Mouse (Mus musculus) midbrain, embryonic 14.5 days (tissue): ENCODE measurements around the gene Zscan10. TPM values are rescaled to one million over a fixed set of nuclear protein-coding genes. Genes with fewer than 3 reads are reported as not detected.

ENCODE experiments used
- ATAC-seq: fragments of 200-750 bp; cut with Nextera tagmentation; 2 replicates; pipeline ENCODE4 v1.8.0; 2017; ENCODE audit warnings: moderate number of reproducible peaks, moderate library complexity; ENCODE audit not compliant: low FRiP score, low TSS enrichment
- DNase-seq: peaks from one replicate; pipeline ENCODE4 v3.0.0-alpha.2; 2015
- H3K27ac ChIP-seq: fragments of 300-500 bp; sonication (generic); replicated peaks from 2 replicates; pipeline ENCODE4 v1.5.1; 2014; ENCODE audit warnings: mild to moderate bottlenecking, low read depth, low read length, moderate library complexity
- H3K27me3 ChIP-seq: fragments of 300-500 bp; sonication (generic); 2 replicates; pipeline ENCODE4 v1.6.1; 2014; ENCODE audit warnings: low read length, control low read depth, mixed read lengths; ENCODE audit not compliant: control insufficient read depth, insufficient read depth
- H3K36me3 ChIP-seq: fragments of 300-500 bp; sonication (generic); 2 replicates; pipeline ENCODE4 v1.6.1; 2014; ENCODE audit warnings: low read length, control low read depth; ENCODE audit not compliant: control insufficient read depth, insufficient read depth
- H3K4me1 ChIP-seq: fragments of 300-500 bp; sonication (generic); 2 replicates; pipeline ENCODE4 v1.6.1; 2014; ENCODE audit warnings: mild to moderate bottlenecking, antibody characterized with exemption, low read length, control low read depth; ENCODE audit not compliant: control insufficient read depth, insufficient read depth
- H3K4me2 ChIP-seq: fragments of 300-500 bp; sonication (generic); 2 replicates; pipeline ENCODE4 v1.6.1; 2014; ENCODE audit warnings: mild to moderate bottlenecking, low read length, moderate library complexity
- H3K4me3 ChIP-seq: fragments of 300-500 bp; sonication (generic); replicated peaks from 2 replicates; pipeline ENCODE4 v1.5.1; 2014; ENCODE audit warnings: low read depth, low read length
- H3K9ac ChIP-seq: fragments of 300-500 bp; sonication (generic); replicated peaks from 2 replicates; pipeline ENCODE4 v1.6.1; 2014; ENCODE audit warnings: mild to moderate bottlenecking, low read length, moderate library complexity
- H3K9me3 ChIP-seq: fragments of 300-500 bp; sonication (generic); 2 replicates; pipeline ENCODE4 v1.6.1; 2016; ENCODE audit warnings: low read length, control low read depth, mixed read lengths; ENCODE audit not compliant: control insufficient read depth
- WGBS: fragments of 180-500 bp; shearing (Covaris S2); extraction: QIAGEN DNeasy Blood & Tissue Kit; methylation state at CpG from one replicate; pipeline ENCODE4 v1.1.7; 2014; 5-methylcytosine and 5-hydroxymethylcytosine counted together
- polyA plus RNA-seq: library from polyadenylated mRNA; unstranded; fragments of >200 nt; fragmentation: Nextera tagmentation; extraction: Ambion mirVana; gene quantifications from 2 replicates; pipeline ENCODE4 v1.2.1, GENCODE M21; 2014

Gene Zscan10
- not detected in 2 replicates for polyA plus RNA-seq

GRCm38 (mm10) chr17:23600641-23601622 is at the start of gene Zscan10:
Gene Zscan10 (plus strand): TSS chr17:23600856.
- no peaks in the 10 kb centered on the region for H3K36me3 ChIP-seq
- no peaks in the 10 kb centered on the region for H3K9me3 ChIP-seq
- peak within 1 kb of the TSS; percentile 63 for H3K4me2 ChIP-seq
- no peak for ATAC-seq
- H3K9ac ChIP-seq = no peak within 1 kb of the TSS
- H3K4me3 ChIP-seq = no peak within 1 kb of the TSS
- H3K4me1 ChIP-seq = no peaks in the 10 kb centered on the region
- no peak for DNase-seq
- H3K27me3 ChIP-seq = no peaks in the 10 kb centered on the region
- no peak within 1 kb of the TSS for H3K27ac ChIP-seq
- WGBS = 34% methylated on average over 15 of the region's 15 CpGs

DNA sequence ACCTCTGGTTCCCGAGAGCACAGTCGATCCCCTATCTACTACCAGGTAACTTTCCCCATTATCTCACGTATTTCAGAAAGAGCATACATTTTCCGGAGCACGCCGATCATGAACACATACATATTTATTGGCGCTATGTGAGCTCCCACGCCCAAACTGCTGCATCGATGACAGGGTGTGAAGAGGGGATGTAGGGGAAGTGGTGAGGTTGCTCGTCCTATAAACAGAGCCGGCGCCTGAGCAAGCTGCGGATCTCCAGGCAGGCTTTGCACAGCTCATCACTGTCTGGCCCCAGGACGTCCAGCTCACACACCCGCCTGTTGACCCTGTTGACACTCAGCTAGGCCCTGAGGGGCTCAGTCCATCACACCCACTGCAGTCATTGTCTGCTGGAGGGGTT is 49.8 kb upstream of the Zscan10 start:
- Histone ChIP-seq H3K27me3 (no peaks in the 10 kb centered on the region), H3K4me3 (peak overlapping the region; percentile 51), H3K4me1 (no peaks in the 10 kb centered on the region), H3K9ac (peak overlapping the region; percentile 59), H3K27ac (peak overlapping the region; percentile 60), H3K4me2 (peak overlapping the region; percentile 68), H3K36me3 (peaks cover 14% of the 10 kb centered on the region), H3K9me3 (no peaks in the 10 kb centered on the region)
- ATAC-seq (no peak), DNase-seq (peak; percentile 60)
- WGBS = under 1% methylated on average over 15 of the region's 15 CpGs

DNA sequence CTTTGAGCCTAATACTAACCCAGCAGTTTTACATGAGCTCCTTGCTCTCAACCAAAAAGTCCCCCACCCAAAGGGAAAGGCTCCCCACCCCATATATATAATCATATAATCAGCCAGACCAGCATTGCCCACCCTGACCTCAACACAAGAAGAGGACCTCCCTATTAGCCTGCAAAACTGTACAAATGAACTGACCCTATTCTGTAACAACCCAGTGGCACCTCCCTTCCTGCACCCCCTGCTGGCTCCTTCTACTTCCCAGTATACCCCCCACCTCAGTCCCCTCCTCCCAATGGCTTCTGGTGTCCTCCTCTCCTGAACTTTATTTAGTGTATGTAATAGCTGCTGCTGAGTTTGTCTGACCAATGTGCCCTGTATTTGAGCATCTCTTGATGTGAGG is 49.2 kb upstream of the Zscan10 start:
- DNase-seq (no peak), ATAC-seq (no peak)
- H3K4me1 ChIP-seq = no peaks in the 10 kb centered on the region
- H3K9ac ChIP-seq = peak overlapping the region; percentile 59; the same call in 1 of the 2 replicates
- H3K27ac ChIP-seq = peak overlapping the region; percentile 60; the same call in 1 of the 2 replicates
- peaks cover 20% of the 10 kb centered on the region for H3K36me3 ChIP-seq
- peak overlapping the region; percentile 51 for H3K4me3 ChIP-seq
- H3K4me2 ChIP-seq = peak overlapping the region; percentile 68
- H3K9me3 ChIP-seq = no peaks in the 10 kb centered on the region
- no peaks in the 10 kb centered on the region for H3K27me3 ChIP-seq

- H3K4me1 ChIP-seq = no peaks in the 10 kb centered on the region
- no peak overlapping the region for H3K4me3 ChIP-seq
- WGBS = 78% methylated on average over 5 of the region's 5 CpGs
- H3K36me3 ChIP-seq = peaks cover 26% of the 10 kb centered on the region
- H3K4me2 ChIP-seq = no peak overlapping the region
- no peaks in the 10 kb centered on the region for H3K9me3 ChIP-seq
- no peak overlapping the region for H3K9ac ChIP-seq
- ATAC-seq = no peak
- H3K27me3 ChIP-seq = no peaks in the 10 kb centered on the region
- no peak overlapping the region for H3K27ac ChIP-seq
- no peak for DNase-seq
Observed at GRCm38 (mm10) chr17:23551963-23552362, 48.7 kb upstream of the Zscan10 start.

DNA sequence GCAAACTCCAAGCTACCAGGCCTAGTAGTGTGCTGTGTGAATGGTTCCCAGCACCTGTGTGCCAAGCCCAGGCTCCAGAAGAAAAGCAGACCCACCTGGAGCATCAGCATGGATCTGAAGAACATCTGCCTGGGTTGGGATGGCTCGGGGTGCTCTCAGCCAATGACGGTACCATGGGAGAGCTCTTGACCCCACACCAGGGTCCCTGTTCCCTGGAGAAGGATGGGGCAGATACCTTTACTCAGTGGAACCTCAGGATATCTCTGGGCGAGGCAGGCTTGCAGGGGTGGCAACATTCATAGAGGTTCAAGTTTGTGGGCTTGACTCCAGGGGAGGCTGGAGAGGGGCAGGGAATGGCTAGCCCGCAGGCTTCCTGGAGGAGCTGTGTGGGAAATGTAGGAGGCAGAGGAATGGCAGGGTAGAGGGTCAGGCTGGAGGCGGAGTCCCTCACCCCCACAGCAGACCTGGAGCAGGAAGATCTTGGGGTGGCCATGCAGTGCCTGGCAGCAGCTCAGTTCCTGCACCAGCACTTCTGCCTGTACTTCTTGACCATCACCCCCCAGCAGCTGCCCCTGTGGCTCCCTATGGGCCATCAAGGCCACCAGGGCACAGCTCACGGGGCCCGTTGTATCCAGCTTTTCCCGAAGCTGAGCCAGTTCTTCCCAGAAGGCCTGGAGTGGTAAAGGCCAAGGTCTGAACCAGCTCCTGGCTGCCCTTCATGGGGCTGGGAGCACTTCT is 47.6 kb upstream of the Zscan10 start:
- H3K27ac ChIP-seq = no peak overlapping the region
- 86% methylated on average over 8 of the region's 8 CpGs for WGBS
- H3K4me1 ChIP-seq = no peaks in the 10 kb centered on the region
- DNase-seq (no peak), ATAC-seq (no peak)
- H3K9ac ChIP-seq = no peak overlapping the region
- no peak overlapping the region for H3K4me2 ChIP-seq
- H3K4me3 ChIP-seq = no peak overlapping the region
- H3K9me3 ChIP-seq = no peaks in the 10 kb centered on the region
- H3K36me3 ChIP-seq = peaks cover 37% of the 10 kb centered on the region
- no peaks in the 10 kb centered on the region for H3K27me3 ChIP-seq

GRCm38 (mm10) chr17:23553634-23554120 is 47.0 kb upstream of the Zscan10 start:
- Histone ChIP-seq H3K4me1 (no peaks in the 10 kb centered on the region), H3K4me2 (no peak overlapping the region), H3K27me3 (no peaks in the 10 kb centered on the region), H3K27ac (no peak overlapping the region), H3K9me3 (no peaks in the 10 kb centered on the region), H3K36me3 (peaks cover 43% of the 10 kb centered on the region), H3K9ac (no peak overlapping the region), H3K4me3 (no peak overlapping the region)
- WGBS = 56% methylated on average over 1 of the region's 1 CpGs
- no peak for DNase-seq
- no peak for ATAC-seq

GRCm38 (mm10) chr17:23554321-23554720 is 46.3 kb upstream of the Zscan10 start:
- no peaks in the 10 kb centered on the region for H3K9me3 ChIP-seq
- peaks cover 49% of the 10 kb centered on the region for H3K36me3 ChIP-seq
- no peak overlapping the region for H3K4me3 ChIP-seq
- no peak for ATAC-seq
- H3K4me1 ChIP-seq = no peaks in the 10 kb centered on the region
- H3K9ac ChIP-seq = no peak overlapping the region
- no peak overlapping the region for H3K27ac ChIP-seq
- DNase-seq = no peak
- H3K27me3 ChIP-seq = no peaks in the 10 kb centered on the region
- no peak overlapping the region for H3K4me2 ChIP-seq

GRCm38 (mm10) chr17:23555243-23555916 is 45.3 kb upstream of the Zscan10 start:
- DNase-seq = no peak
- no peak for ATAC-seq
- H3K9me3 ChIP-seq = no peaks in the 10 kb centered on the region
- no peak overlapping the region for H3K9ac ChIP-seq
- no peak overlapping the region for H3K4me2 ChIP-seq
- no peaks in the 10 kb centered on the region for H3K4me1 ChIP-seq
- WGBS = 85% methylated on average over 7 of the region's 7 CpGs
- H3K4me3 ChIP-seq = no peak overlapping the region
- H3K36me3 ChIP-seq = peaks cover 58% of the 10 kb centered on the region
- no peak overlapping the region for H3K27ac ChIP-seq
- no peaks in the 10 kb centered on the region for H3K27me3 ChIP-seq
